Comparison of ENCODE assay signal across 19 mouse cellular contexts in genomic region chr16:60152439-60152838, GRCm38 (mm10).
"Had no signal": no experiment of that assay in that cellular context is flagged by ENCODE, and none has a peak within 500 bp of the region (broad histone marks: within the 10 kb centered on the region; RNA-seq: fewer than 3 reads in every experiment).

No protein-coding gene starts in this region.

- DNase-seq: lung, adult 18-20 months; lung, embryonic 14.5 days; lung, postnatal 10 days; lung, postnatal 4 days; midbrain, embryonic 14.5 days; retina, postnatal 1 day; right cerebral cortex, adult 18-20 months; right cerebral cortex, postnatal 25 days; right cerebral cortex, postnatal 4 days; spleen, adult 18-20 months; thymus, adult 2 months; thymus, postnatal 14 days; thymus, postnatal 36 days had no signal

- H3K4me1 ChIP-seq: midbrain, embryonic 10.5 days; midbrain, embryonic 12.5 days; neural tube, embryonic 13.5 days; neural tube, embryonic 15.5 days had no signal

- H3K27me3 ChIP-seq: midbrain, embryonic 12.5 days; neural tube, embryonic 13.5 days; neural tube, embryonic 15.5 days had no signal

- ATAC-seq: midbrain, embryonic 16.5 days had no signal

- H3K9ac ChIP-seq: lung, embryonic 14.5 days; midbrain, embryonic 12.5 days; neural tube, embryonic 13.5 days; neural tube, embryonic 15.5 days had no signal

- H3K36me3 ChIP-seq: midbrain, embryonic 10.5 days; midbrain, embryonic 12.5 days; neural tube, embryonic 13.5 days; neural tube, embryonic 15.5 days had no signal

- H3K4me3 ChIP-seq: midbrain, embryonic 10.5 days; midbrain, embryonic 12.5 days; myocyte; neural tube, embryonic 13.5 days; neural tube, embryonic 15.5 days had no signal

- H3K4me2 ChIP-seq: lung, embryonic 14.5 days; midbrain, embryonic 12.5 days; neural tube, embryonic 13.5 days; neural tube, embryonic 15.5 days had no signal

- H3K9me3 ChIP-seq: midbrain, embryonic 10.5 days; midbrain, embryonic 12.5 days; neural tube, embryonic 13.5 days; neural tube, embryonic 15.5 days had no signal

- H3K27ac ChIP-seq: midbrain, embryonic 10.5 days; midbrain, embryonic 12.5 days; neural tube, embryonic 13.5 days; neural tube, embryonic 15.5 days had no signal
